Mouse (Mus musculus) liver, adult 2 months (tissue): ENCODE results near the gene Bmpr1a.

Experiments
- CTCF ChIP-seq: fragments of 200-500 bp; IDR thresholded peaks from 2 replicates; pipeline ENCODE4 v1.5.1; 2011; ENCODE audit warnings: low read depth, low read length, control low read depth
- POLR2A ChIP-seq: fragments of 200-500 bp; IDR thresholded peaks from 2 replicates; pipeline ENCODE4 v1.6.1; 2011; ENCODE audit warnings: low read length, control low read depth; ENCODE audit not compliant: insufficient read depth; ENCODE audit errors: extremely low read depth

GRCm38 (mm10) chr14:34466291-34466690 is 36.9 kb downstream of the Bmpr1a start:
- no peak for TF ChIP-seq CTCF
- no peak for TF ChIP-seq POLR2A
